Mouse (Mus musculus): ENCODE measurements around the gene Tpbpb.
"Not testable (repeated sequence)": the region's sequence is repeated elsewhere in the genome, so short reads cannot be mapped to it uniquely, and the experiment has no call there.

Tpbpb gene

DNA sequence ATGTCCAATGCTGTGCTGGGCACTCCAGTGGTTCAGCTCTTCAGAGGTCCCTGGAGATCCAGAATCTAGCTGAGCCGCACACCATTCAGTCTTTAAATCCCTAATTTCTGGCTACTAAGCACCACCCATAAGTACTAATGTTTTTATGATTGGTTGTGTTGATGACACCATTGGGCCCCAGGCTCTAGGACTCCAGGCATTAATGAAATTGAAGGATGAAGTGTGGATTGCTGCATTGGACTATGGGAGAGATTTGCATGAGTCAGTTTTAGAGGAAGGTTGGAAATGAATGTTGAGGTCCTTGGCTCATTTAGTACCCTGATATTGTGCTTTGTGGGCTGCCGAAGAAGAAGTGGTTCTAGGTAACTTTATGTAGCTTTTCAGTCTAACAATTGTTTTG lies at the start of gene Tpbpb:
Gene Tpbpb (minus strand): TSS at position 101 of the 400 bp plus-strand sequence.
- not testable (repeated sequence) for DNase-seq (ENCODE audit: extremely low read depth, low read depth, low spot score)

DNA sequence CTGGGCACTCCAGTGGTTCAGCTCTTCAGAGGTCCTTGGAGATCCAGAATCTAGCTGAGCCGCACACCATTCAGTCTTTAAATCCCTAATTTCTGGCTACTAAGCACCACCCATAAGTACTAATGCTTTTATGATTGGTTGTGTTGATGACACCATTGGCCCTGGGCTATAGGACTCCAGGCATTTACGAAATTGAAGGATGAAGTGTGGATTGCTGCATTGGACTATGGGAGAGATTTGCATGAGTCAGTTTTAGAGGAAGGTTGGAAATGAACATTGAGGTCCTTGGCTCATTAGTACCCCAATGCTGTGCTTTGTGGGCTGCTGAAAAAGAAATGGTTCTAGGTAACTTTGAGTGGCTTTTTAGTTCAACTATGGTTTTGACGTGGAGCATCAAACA lies 37.2 kb upstream of the Tpbpb start, which contains the start of gene Tpbpa:
Gene Tpbpa (minus strand): TSS at position 101 of the 400 bp plus-strand sequence.
- not testable (repeated sequence) for DNase-seq (ENCODE audit: extremely low read depth, low read depth, low spot score)

DNA sequence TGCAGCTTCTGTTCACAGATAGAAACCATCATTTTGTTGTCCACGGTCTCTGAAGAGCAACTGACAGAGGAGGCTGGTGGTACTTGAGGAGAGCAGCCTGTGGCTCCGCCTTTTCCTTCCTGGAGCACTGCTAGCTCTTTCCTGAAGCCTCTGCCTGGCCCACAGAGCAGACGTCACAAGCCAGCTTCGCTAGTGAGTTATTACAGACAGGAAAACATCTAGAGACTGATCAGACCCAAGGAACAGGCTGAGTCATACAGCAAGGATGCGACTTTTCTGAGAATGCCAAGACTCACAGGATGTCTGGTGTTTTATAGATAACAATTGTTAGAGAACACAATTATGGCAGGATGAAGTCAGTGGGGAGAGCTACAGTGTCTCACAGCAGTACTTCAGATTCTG lies 31.8 kb upstream of the Tpbpb start, which contains the start of the genes Gm49391 and Ctla2a:
Gene Gm49391 (minus strand): TSS at position 72 of the 402 bp plus-strand sequence.
Gene Ctla2a (minus strand): TSS at position 126 of the 402 bp plus-strand sequence.
- no peak for DNase-seq (ENCODE audit: extremely low read depth, low read depth, low spot score)

DNA sequence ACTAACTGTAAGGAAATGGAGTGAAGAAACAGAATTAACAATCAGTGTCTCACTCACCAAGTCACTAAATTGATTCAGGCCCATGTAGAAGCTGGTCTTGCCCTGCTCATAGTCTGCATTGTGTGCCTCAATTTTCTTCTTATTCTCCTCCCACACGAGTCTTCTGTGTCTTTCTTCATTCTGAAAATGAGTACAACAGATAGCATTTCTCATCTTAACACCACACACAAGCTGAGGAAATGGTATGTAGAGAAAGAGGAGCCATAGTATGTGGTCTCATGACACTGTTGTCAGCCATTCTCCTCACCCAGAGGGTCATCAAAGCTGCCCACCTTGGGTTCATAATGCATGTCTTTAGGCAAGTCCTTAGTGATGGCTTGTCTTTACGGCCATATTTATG lies 30.8 kb upstream of the Tpbpb start, which contains the start of gene Gm49393:
Gene Gm49393 (minus strand): TSS at position 101 of the 400 bp plus-strand sequence.
- DNase-seq (ENCODE audit: extremely low read depth, low read depth, low spot score) = not testable (repeated sequence)

DNA sequence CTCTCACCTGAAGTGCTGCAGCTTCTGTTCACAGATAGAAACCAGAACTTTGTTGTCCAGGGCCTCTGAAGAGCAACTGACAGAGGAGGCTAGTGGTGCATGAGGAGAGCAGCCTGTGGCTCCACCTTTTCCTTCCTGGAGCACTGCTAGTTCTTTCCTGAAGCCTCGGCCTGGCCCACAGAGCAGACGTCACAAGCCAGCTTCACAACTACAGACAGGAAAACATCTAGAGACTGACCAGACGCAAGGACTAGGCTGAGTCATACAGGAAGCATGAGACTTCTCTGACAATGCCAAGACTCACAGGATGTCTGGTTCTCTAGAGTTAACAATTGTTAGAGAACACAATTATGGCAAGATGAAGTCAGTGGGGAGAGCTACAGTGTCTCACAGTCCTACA lies 7.4 kb downstream of the Tpbpb start, which contains the start of gene Ctla2b:
Gene Ctla2b (minus strand): TSS at position 120 of the 400 bp plus-strand sequence.
- no peak for DNase-seq (ENCODE audit: extremely low read depth, low read depth, low spot score)

DNA sequence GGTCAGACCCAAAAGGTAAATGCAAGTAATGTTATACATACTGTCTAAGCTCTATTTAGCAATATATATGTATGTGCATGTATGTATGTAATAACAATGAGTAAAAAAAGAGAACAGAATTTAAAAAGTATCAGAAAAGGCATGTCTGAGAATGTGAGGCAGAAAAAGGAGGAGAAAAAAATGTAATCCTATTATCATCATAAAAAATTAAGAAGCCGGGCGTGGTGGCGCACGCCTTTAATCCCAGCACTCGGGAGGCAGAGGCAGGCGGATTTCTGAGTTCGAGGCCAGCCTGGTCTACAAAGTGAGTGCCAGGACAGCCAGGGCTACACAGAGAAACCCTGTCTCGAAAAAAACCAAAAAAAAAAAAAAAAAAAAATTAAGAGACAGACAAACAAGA lies 7.9 kb downstream of the Tpbpb start, which contains the start of gene Gm49392:
Gene Gm49392 (minus strand): TSS at position 101 of the 400 bp plus-strand sequence.
- not testable (repeated sequence) for DNase-seq (ENCODE audit: extremely low read depth, low read depth, low spot score)

DNA sequence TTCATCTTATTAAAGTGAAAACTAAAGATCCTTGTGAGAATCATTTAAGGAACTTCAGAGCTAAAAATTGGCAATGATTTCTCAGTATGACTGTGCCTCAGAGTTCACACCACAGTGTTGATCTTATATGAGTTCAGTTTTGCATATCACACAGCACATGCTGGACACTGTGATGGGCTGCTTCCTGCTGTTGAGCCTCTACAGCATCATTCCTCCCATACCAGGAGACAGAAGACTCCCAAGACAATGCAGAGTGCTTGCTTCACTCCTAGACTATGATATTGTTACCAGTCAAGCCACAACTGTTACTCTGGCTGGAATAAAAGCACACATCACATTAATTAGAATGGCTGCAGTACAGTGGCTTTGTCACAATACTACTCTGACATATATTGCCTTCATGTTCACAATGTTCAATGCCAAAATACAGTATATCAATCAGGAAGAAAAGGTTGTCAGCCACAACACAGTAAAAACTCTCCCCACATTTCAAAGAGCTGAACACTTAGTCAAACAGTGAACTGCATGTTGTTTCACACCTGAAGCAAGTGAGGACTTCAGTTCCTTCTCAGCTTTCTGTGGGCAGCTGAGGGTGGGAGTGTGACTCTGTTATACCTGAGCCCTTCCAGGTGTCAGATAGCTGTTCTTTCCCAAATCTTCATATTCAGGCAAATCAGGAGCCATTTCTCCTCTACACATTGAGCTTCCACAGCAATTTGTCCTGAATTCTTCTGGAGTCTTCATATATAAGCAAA lies 9.1 kb downstream of the Tpbpb start:
- no peak for DNase-seq (ENCODE audit: extremely low read depth, low read depth, low spot score)

DNA sequence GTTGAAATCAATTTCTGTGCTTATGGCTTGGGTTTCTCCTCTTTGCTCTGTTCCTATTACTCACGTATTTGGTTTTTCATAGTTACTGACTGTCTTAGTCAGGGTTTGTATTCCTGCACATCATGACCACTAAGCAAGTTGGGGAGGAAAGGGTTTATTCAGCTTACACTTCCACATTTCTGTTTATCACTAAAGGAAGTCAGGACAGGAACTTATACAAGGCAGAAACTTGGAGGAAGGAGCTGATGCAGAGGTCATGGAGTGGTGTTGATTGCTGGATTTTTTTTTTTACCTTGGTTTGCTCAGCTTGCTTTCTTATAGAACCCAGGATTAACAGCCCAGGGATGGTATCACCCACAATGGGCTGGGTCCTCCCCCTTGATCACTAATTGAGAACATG lies 12.4 kb downstream of the Tpbpb start:
- DNase-seq (ENCODE audit: extremely low read depth, low read depth, low spot score) = no peak

DNA sequence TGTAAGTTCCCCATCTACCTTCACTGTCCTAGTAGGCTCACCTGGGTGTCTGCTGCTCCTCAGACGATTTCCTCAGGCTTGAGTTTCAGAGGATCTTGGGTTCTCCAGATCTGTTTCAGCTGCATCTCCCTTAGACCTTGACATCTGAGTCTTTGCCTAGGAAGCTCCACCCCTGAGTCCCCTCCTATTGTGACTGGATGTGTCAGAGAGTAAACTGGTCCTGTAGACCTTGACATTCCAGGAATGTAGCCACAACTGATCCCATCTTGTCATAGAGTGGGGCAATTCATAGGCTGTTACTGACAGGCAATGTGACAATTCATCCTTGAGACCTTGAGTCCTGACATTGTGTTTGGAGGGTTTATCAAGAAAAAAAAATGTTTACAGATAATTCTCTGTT lies 40.4 kb downstream of the Tpbpb start, which contains the start of gene 4930486L24Rik:
Gene 4930486L24Rik (minus strand): TSS at position 195 of the 400 bp plus-strand sequence.
- no peak for DNase-seq (ENCODE audit: extremely low read depth, low read depth, low spot score)
